Mouse (Mus musculus): ENCODE results near the gene Lrp8.

The Lrp8 gene

GRCm38 (mm10) chr4:107846795-107847194, 44.7 kb downstream of the Lrp8 start:
- no peak for DNase-seq (ENCODE audit: low spot score in 2 of 2)

GRCm38 (mm10) chr4:107848546-107848945, 46.5 kb downstream of the Lrp8 start:
- no peak for DNase-seq (ENCODE audit: low spot score in 2 of 2)

- no peak for DNase-seq (ENCODE audit: low spot score in 2 of 2)
Observed at GRCm38 (mm10) chr4:107849621-107850020, 47.6 kb downstream of the Lrp8 start.

GRCm38 (mm10) chr4:107850091-107850490, 48.0 kb downstream of the Lrp8 start:
- DNase-seq (ENCODE audit: low spot score in 2 of 2): no peak

- no peak for DNase-seq (ENCODE audit: low spot score in 2 of 2)
Observed at GRCm38 (mm10) chr4:107853333-107853732, 51.3 kb downstream of the Lrp8 start.

- DNase-seq (ENCODE audit: low spot score in 2 of 2): no peak
Observed at GRCm38 (mm10) chr4:107853836-107854235, 51.8 kb downstream of the Lrp8 start.

- no peak for DNase-seq (ENCODE audit: low spot score in 2 of 2)
Observed at GRCm38 (mm10) chr4:107856958-107857686, 55.1 kb downstream of the Lrp8 start.

- DNase-seq (ENCODE audit: low spot score in 2 of 2): no peak
Observed at GRCm38 (mm10) chr4:107858995-107859394, 56.9 kb downstream of the Lrp8 start.

- no peak for DNase-seq (ENCODE audit: low spot score in 2 of 2)
Observed at GRCm38 (mm10) chr4:107864866-107865265, 62.8 kb downstream of the Lrp8 start.

GRCm38 (mm10) chr4:107879254-107880050, 77.4 kb downstream of the Lrp8 start, which contains the start of gene Magoh:
Magoh (plus strand) TSS chr4:107879755.
- DNase-seq (ENCODE audit: low spot score in 2 of 2): peak; percentile 91 to 97

- no peak for DNase-seq (ENCODE audit: low spot score in 2 of 2)
Observed at GRCm38 (mm10) chr4:107881631-107882030, 79.6 kb downstream of the Lrp8 start.

- no peak for DNase-seq (ENCODE audit: low spot score in 2 of 2)
Observed at GRCm38 (mm10) chr4:107886371-107886770, 84.3 kb downstream of the Lrp8 start.

- DNase-seq (ENCODE audit: low spot score in 2 of 2): no peak
Observed at GRCm38 (mm10) chr4:107889385-107889730, 87.3 kb downstream of the Lrp8 start.

- peak; percentile 89 to 91 for DNase-seq (ENCODE audit: low spot score in 2 of 2)
Observed at GRCm38 (mm10) chr4:107889731-107890432, 87.8 kb downstream of the Lrp8 start, which contains the start of gene 0610037L13Rik. 0610037L13Rik (plus strand) TSS chr4:107889813.

GRCm38 (mm10) chr4:107892663-107893062, 90.6 kb downstream of the Lrp8 start:
- no peak for DNase-seq (ENCODE audit: low spot score in 2 of 2)

- no peak for DNase-seq (ENCODE audit: low spot score in 2 of 2)
Observed at GRCm38 (mm10) chr4:107899211-107899927, 97.3 kb downstream of the Lrp8 start.

GRCm38 (mm10) chr4:107900206-107900605, 98.1 kb downstream of the Lrp8 start:
- DNase-seq (ENCODE audit: low spot score in 2 of 2): no peak

GRCm38 (mm10) chr4:107904252-107904651, 102.2 kb downstream of the Lrp8 start:
- no peak for DNase-seq (ENCODE audit: low spot score in 2 of 2)

- no peak for DNase-seq (ENCODE audit: low spot score in 2 of 2)
Observed at GRCm38 (mm10) chr4:107906561-107906960, 104.5 kb downstream of the Lrp8 start.

GRCm38 (mm10) chr4:107910020-107910419, 108.0 kb downstream of the Lrp8 start:
- no peak for DNase-seq (ENCODE audit: low spot score in 2 of 2)

GRCm38 (mm10) chr4:107920336-107920735, 118.3 kb downstream of the Lrp8 start:
- no peak for DNase-seq (ENCODE audit: low spot score in 2 of 2)

All from frontal cortex, postnatal 10 days (tissue).